Mouse (Mus musculus) myocyte (in vitro differentiated cells): ENCODE data around the gene Rtbdn.

Experiments used
- CEBPB ChIP-seq: IDR thresholded peaks from 2 replicates; pipeline ENCODE4 v1.6.1; 2011; ENCODE audit warnings: mild to moderate bottlenecking, moderate library complexity; ENCODE audit not compliant: poor library complexity, insufficient read depth, severe bottlenecking
- E2F4 ChIP-seq: IDR thresholded peaks from one replicate; pipeline ENCODE4 v1.6.1; 2011; ENCODE audit warnings: mild to moderate bottlenecking, control low read depth, moderate library complexity; ENCODE audit not compliant: insufficient read depth
- MAX ChIP-seq: IDR thresholded peaks from one replicate; pipeline ENCODE4 v1.6.1; 2011; ENCODE audit warnings: low read depth, mild to moderate bottlenecking, control low read depth
- MYOD1 ChIP-seq, 3 experiments: IDR thresholded peaks; one replicate each; pipeline ENCODE4 v1.6.1; 2011; ENCODE audit warnings: control low read depth in 2 of 3, low read depth in 2 of 3, mild to moderate bottlenecking in 2 of 3, moderate library complexity in 1 of 3; ENCODE audit not compliant: insufficient read length in 2 of 3, control insufficient read depth in 1 of 3
- POLR2A ChIP-seq: IDR thresholded peaks from one replicate; pipeline ENCODE4 v1.6.1; 2011; ENCODE audit warnings: low read depth, mild to moderate bottlenecking, control low read depth, moderate library complexity; ENCODE audit not compliant: insufficient read length
- POLR2AphosphoS2 ChIP-seq: IDR thresholded peaks from one replicate; pipeline ENCODE4 v1.6.1; 2011; ENCODE audit warnings: low read depth, control low read depth; ENCODE audit not compliant: insufficient read length
- REST ChIP-seq: IDR thresholded peaks from one replicate; pipeline ENCODE4 v1.6.1; 2011; ENCODE audit warnings: mild to moderate bottlenecking, control low read depth, moderate library complexity; ENCODE audit not compliant: insufficient read depth, insufficient read length
- TCF12 ChIP-seq: IDR thresholded peaks from one replicate; pipeline ENCODE4 v1.6.1; 2011; ENCODE audit warnings: mild to moderate bottlenecking, control low read depth; ENCODE audit not compliant: poor library complexity, insufficient read depth, severe bottlenecking
- TCF3 ChIP-seq: IDR thresholded peaks from one replicate; pipeline ENCODE4 v1.6.1; 2011; ENCODE audit warnings: low read depth, control low read depth; ENCODE audit not compliant: insufficient read length
- USF1 ChIP-seq: IDR thresholded peaks from one replicate; pipeline ENCODE4 v1.6.1; 2011; ENCODE audit warnings: low read depth, mild to moderate bottlenecking, control low read depth, moderate library complexity

GRCm38 (mm10) chr8:84990836-84991235 is 44.0 kb downstream of the Rtbdn start:
- TF ChIP-seq TCF12, result no peak
- no peak for TF ChIP-seq POLR2A
- no peak for TF ChIP-seq MAX
- TF ChIP-seq POLR2AphosphoS2, result no peak
- TF ChIP-seq USF1, result peak; percentile 57
- TF ChIP-seq TCF3, result no peak
- no peak for TF ChIP-seq REST
- TF ChIP-seq MYOD1 (IDR thresholded peaks at IDR 0.05; ENCODE audit: control insufficient read depth in 1 of 3, insufficient read length in 2 of 3, low read depth in 2 of 3), result peak in 1 of 3 experiments; percentile 28
- TF ChIP-seq CEBPB, result no peak
- no peak for TF ChIP-seq E2F4
